Mouse (Mus musculus) erythroblast, embryonic 14.5 days (primary cell): Measurements from ENCODE around the gene Vmn1r219. TPM values are rescaled to one million over a fixed set of nuclear protein-coding genes. Genes with fewer than 3 reads are reported as not detected.
"Not testable (repeated sequence)": the region's sequence is repeated elsewhere in the genome, so short reads cannot be mapped to it uniquely, and the experiment has no call there.

Experiments used
- H3K27me3 ChIP-seq: 2 replicates; pipeline ENCODE4 v1.6.1; 2012; ENCODE audit warnings: inconsistent platforms; ENCODE audit not compliant: control insufficient read depth
- H3K36me3 ChIP-seq: 2 replicates; pipeline ENCODE4 v1.6.1; 2012; ENCODE audit warnings: mild to moderate bottlenecking, inconsistent platforms; ENCODE audit not compliant: control insufficient read depth
- H3K4me1 ChIP-seq: 2 replicates; pipeline ENCODE4 v1.6.1; 2012; ENCODE audit warnings: inconsistent platforms; ENCODE audit not compliant: control insufficient read depth
- H3K4me3 ChIP-seq: replicated peaks from 2 replicates; pipeline ENCODE3; 2012; ENCODE audit warnings: moderate library complexity, mild to moderate bottlenecking, inconsistent platforms
- H3K9me3 ChIP-seq: 2 replicates; pipeline ENCODE4 v1.6.1; 2012; ENCODE audit warnings: low read length, inconsistent platforms, mixed read lengths; ENCODE audit not compliant: control insufficient read depth
- GATA1 ChIP-seq: IDR thresholded peaks from 2 replicates; pipeline ENCODE4 v1.6.1; 2012; ENCODE audit warnings: low read length, inconsistent platforms, mixed read lengths
- TAL1 ChIP-seq: IDR thresholded peaks from 3 replicates; pipeline ENCODE4 v1.6.1; 2012; ENCODE audit warnings: low read length, inconsistent platforms, mixed read lengths
- polyA plus RNA-seq: library from polyadenylated mRNA; stranded (reverse); fragments of >175 nt; gene quantifications from 2 replicates; pipeline ENCODE4 v1.2.3, GENCODE M21; 2012

Vmn1r219 gene
- polyA plus RNA-seq, result not detected in 2 replicates

DNA sequence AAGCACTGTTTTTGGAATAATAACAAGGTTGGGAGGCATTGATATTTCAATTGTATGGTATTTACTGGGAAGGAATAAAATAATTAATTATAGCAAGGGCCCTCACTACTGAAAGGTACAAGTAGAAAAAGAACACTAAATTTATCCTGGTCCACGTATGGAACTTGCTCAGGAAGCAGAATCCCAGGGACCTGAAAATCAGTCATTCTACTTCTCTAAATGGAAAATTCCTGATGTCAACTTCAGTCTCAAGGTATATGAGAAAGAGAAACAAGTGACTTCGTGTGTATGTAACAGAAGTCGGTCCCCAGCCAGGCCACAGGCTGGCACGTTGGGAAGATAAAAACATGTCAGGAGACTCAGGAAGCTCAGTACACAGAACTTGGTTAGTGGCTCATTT, at the start of gene Vmn1r219:
Gene Vmn1r219, plus strand, starts transcription at position 301 of the 400 bp plus-strand sequence.
- H3K4me3 ChIP-seq, result no peak within 1 kb of the TSS
- no peaks in the 10 kb centered on the region for H3K9me3 ChIP-seq
- H3K27me3 ChIP-seq, result no peaks in the 10 kb centered on the region
- H3K4me1 ChIP-seq, result no peaks in the 10 kb centered on the region
- H3K36me3 ChIP-seq, result no peaks in the 10 kb centered on the region
- no peak for TF ChIP-seq TAL1
- no peak for TF ChIP-seq GATA1

DNA sequence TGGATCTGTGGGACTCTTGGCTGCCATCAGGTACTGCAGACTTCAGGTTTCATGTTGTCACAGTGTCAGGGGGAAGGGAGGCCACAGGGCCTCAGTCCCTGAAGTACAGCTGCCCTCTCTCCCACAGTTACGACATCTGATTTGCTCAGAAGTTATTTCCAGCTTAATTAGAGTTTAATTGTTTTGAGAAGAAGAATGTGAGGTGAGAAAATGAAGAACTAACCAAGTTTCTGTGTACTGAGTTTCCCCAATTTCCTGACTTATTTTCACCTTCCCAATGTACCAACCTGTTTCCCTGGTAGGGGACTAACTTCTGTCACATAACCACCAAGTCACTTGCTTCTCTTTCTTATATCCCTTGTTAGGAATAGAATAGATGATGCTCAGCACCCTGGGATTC, 41.0 kb upstream of the Vmn1r219 start, which contains the start of gene Vmn1r217:
Gene Vmn1r217, minus strand, starts transcription at position 101 of the 400 bp plus-strand sequence.
- H3K4me3 ChIP-seq, H3K4me1 ChIP-seq, H3K36me3 ChIP-seq, H3K9me3 ChIP-seq, H3K27me3 ChIP-seq: not testable (repeated sequence)

DNA sequence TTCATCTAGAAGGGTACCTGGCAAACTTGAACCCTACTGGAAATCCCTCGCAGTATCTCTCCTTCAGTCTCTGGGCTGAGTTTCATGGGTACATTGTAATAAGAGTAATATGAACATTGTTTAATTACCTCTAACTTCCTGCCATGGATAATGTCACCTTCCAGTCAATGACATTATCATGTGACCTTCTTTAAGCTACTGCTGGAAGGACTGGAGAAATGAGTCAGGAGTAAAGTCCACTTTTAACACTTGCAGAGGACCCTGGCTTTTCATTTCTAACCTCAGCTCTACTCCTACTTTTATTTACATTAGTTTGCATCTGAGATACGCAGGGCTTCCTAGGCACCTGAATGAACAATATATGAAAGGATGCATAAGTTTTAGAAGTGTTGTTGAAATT, 38.5 kb upstream of the Vmn1r219 start:
- Histone ChIP-seq H3K4me1 (no peaks in the 10 kb centered on the region), H3K4me3 (no peak overlapping the region), H3K9me3 (no peaks in the 10 kb centered on the region), H3K27me3 (no peaks in the 10 kb centered on the region), H3K36me3 (no peaks in the 10 kb centered on the region)
- TF ChIP-seq GATA1 (no peak), TAL1 (no peak)

DNA sequence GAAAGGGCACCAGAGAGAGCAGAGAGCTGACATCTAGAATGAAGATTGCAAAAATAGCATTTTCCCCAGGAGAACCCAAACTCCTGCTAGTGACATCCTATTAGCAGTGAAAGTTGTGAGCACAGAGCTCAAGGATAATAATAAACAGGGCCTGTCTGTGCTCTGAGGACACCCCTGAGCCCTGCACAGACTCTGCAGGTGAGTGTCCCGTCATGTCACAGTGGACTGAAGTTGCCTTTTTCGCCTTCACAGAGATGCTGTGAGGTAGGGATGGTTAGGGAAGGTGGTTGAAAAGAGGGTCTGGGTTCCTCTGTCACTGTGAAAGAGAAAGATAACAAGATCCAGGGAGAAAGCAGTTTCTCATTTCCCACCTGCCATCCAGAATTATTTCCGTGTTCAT, 26.0 kb upstream of the Vmn1r219 start, which contains the start of gene Vmn1r218:
Gene Vmn1r218, plus strand, starts transcription at position 57 of the 400 bp plus-strand sequence.
- Histone ChIP-seq H3K36me3 (no peaks in the 10 kb centered on the region), H3K4me3 (no peak within 1 kb of the TSS), H3K4me1 (no peaks in the 10 kb centered on the region), H3K27me3 (no peaks in the 10 kb centered on the region), H3K9me3 (no peaks in the 10 kb centered on the region)
- TF ChIP-seq GATA1 (no peak), TAL1 (no peak)

DNA sequence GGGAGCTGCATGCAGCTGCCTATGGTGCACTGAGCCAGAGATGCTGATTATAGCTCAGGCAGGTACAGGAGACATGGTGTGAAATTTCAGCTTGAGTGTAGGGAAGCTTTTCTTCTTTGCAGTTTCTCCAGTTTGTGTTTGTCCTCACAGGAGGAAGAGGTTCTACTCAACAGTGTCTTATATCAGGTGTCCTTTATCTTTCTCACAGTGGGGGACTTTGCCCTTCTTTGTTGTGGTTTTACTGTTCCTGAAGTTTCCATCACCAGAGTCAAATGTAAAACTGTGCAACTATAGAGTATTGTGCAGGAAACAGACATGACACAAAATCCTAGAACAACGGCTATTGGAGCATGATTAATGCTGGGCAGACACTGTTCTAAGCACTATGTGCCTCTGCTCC, 25.6 kb upstream of the Vmn1r219 start:
- Histone ChIP-seq H3K4me3 (no peak overlapping the region), H3K4me1 (no peaks in the 10 kb centered on the region), H3K9me3 (no peaks in the 10 kb centered on the region), H3K27me3 (no peaks in the 10 kb centered on the region), H3K36me3 (no peaks in the 10 kb centered on the region)
- TF ChIP-seq GATA1 (no peak), TAL1 (no peak)

DNA sequence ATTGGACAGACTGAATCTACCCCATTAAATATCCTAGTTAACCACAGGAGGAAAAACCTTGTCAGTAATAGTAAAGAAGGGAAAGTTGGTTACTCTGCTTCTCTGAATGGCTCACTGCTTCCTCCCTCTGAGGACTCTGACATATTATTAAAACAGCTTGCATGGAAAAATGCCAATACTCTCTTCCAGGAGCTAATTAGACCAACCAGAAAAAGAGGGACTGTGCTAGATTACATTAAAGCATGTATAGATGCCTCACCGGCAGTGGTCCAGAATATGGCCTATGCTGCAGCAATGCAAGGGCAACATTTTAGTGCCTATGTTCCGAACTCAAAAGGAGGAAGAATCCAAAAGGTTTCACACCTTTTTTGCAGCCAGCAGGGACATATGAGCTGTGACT, 20.2 kb upstream of the Vmn1r219 start:
- Histone ChIP-seq H3K4me3 (no peak overlapping the region), H3K9me3 (no peaks in the 10 kb centered on the region), H3K36me3 (no peaks in the 10 kb centered on the region), H3K27me3 (no peaks in the 10 kb centered on the region), H3K4me1 (no peaks in the 10 kb centered on the region)
- TF ChIP-seq TAL1 (no peak), GATA1 (no peak)

DNA sequence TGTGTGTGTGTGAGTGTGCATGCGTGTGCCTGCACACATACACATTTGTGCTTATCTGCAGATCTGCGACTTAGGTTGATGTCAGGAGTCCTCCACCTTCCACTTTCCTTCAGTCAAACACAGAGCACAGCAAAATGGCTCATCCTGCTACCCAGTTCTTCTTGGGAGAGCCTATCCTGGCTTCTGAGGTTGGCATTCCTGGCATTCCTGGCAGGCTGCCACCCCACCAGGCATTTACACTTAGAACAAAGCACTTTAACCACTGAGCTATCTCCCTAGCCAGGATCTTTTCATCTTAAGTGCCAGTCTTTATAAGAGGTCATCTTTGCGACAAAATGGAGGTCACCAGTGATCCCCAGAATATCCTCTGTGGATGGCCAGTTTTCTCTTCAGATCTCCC, 1.3 kb upstream of the Vmn1r219 start:
- Histone ChIP-seq H3K27me3 (no peaks in the 10 kb centered on the region), H3K9me3 (no peaks in the 10 kb centered on the region), H3K36me3 (no peaks in the 10 kb centered on the region), H3K4me3 (no peak overlapping the region), H3K4me1 (no peaks in the 10 kb centered on the region)
- TF ChIP-seq GATA1, result no peak
- no peak for TF ChIP-seq TAL1

DNA sequence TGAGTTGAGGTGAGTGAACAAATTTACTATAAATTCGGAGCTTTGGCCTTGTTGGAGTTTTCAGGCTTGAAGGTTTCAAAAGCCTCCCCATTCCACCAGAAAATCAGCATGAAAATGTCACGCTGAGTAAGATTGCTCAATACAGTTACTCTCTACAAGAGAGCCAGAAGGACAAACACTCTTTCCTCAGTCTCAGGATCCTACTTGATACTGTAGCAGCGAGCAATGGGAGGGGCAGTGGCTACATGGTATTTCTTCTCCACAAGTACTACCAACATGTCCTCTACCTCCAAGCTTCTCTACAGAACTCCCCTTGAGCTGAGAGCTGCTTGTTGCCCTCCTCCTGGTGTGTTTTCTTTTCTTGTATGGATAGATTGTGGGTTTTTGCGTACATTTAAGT, 7.4 kb downstream of the Vmn1r219 start:
- H3K4me3 ChIP-seq, H3K36me3 ChIP-seq, H3K4me1 ChIP-seq, H3K9me3 ChIP-seq, H3K27me3 ChIP-seq: not testable (repeated sequence)

DNA sequence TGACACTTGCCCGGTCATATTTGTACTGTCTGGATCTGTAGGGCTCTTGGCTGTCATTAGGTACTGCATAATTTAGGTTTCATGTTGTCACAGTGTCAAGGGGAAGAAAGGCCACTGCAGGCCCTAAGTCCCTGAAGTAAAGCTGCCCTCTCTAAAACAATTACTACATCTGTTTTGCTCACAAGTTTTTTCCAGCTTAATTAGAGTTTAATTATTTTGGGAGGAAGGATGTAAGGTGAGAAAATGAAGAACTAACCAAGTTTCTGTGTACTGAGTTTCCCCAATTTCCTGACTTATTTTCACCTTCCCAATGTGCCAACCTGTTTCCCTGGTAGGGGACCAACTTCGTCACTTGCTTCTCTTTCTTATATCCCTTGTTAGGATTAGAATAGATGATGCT, 28.8 kb downstream of the Vmn1r219 start, which contains the start of gene Vmn1r220:
Gene Vmn1r220, minus strand, starts transcription at position 101 of the 400 bp plus-strand sequence.
- Histone ChIP-seq H3K36me3 (no peaks in the 10 kb centered on the region), H3K4me1 (no peaks in the 10 kb centered on the region), H3K9me3 (no peaks in the 10 kb centered on the region), H3K27me3 (no peaks in the 10 kb centered on the region), H3K4me3 (no peak within 1 kb of the TSS)
- TF ChIP-seq TAL1, result no peak
- no peak for TF ChIP-seq GATA1

DNA sequence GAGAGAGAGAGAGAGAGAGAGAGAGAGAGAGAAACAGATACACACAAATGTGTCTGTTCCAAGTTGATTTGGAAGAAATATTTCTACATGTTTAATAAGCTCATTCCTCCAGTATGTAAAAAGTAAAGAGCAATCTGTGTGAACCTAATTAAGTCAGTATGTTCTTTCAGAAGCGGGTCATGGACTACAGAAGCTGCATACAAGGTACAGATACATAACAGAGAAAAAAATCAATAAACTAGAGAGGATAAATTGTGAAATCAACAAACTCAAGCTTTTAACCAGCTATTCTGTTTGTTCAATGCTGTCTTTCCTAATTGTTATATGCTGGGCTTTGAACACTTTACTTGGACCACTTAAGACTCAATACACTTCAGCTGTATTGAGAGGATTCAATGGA, 44.8 kb downstream of the Vmn1r219 start:
- not testable (repeated sequence) for H3K36me3 ChIP-seq, H3K27me3 ChIP-seq

DNA sequence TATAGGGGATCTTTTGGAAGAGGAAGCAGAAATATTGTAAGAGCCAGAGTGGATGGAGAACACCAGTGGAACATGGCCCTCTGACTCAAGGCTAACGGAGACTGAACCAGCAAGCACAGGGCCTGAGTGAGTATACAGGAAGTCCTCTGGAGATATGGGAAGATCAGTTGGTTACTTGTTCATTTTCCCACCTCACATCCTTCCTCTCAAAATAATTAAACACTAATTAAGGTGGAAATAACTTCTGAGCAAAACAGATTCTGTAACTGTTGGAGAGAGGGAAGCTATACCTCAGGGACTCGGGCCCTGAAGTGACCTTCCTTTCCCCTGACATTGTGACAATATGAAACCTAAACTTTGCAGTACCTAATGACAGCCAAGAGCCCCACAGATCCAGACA, 54.7 kb downstream of the Vmn1r219 start, which contains the start of gene Vmn1r221:
Gene Vmn1r221, plus strand, starts transcription at position 301 of the 400 bp plus-strand sequence.
- not testable (repeated sequence) for H3K36me3 ChIP-seq, H3K4me1 ChIP-seq, H3K27me3 ChIP-seq, H3K9me3 ChIP-seq, H3K4me3 ChIP-seq

More for the DNA sequence above, 44.8 kb downstream of the Vmn1r219 start:
- H3K9me3 ChIP-seq, H3K4me3 ChIP-seq, H3K4me1 ChIP-seq: not testable (repeated sequence)

Other genes starting within 250 kb of the Vmn1r219 start
- gene Vmn1r213, start 151.7 kb upstream of the Vmn1r219 start, polyA plus RNA-seq, result not detected in 2 replicates
- not detected in 2 replicates for gene Vmn1r214, start 128.9 kb upstream of the Vmn1r219 start, polyA plus RNA-seq
- not detected in 2 replicates for gene Vmn1r215, start 91.3 kb upstream of the Vmn1r219 start, polyA plus RNA-seq
- gene Vmn1r217, start 41.1 kb upstream of the Vmn1r219 start, polyA plus RNA-seq, result not detected in 2 replicates
- not detected in 2 replicates for gene Vmn1r218, start 26.2 kb upstream of the Vmn1r219 start, polyA plus RNA-seq
- gene Vmn1r220, start 28.7 kb downstream of the Vmn1r219 start, polyA plus RNA-seq, result not detected in 2 replicates
- not detected in 2 replicates for gene Vmn1r221, start 54.8 kb downstream of the Vmn1r219 start, polyA plus RNA-seq
- gene Vmn1r222, start 76.6 kb downstream of the Vmn1r219 start, polyA plus RNA-seq, result not detected in 2 replicates
- not detected in 2 replicates for gene Vmn1r223, start 87.8 kb downstream of the Vmn1r219 start, polyA plus RNA-seq
- 0.01 TPM in 2 replicates for gene Zfp322a, start 209.9 kb downstream of the Vmn1r219 start, polyA plus RNA-seq